ENCODE assay signal across 1 mouse cellular context in the genomic region with DNA sequence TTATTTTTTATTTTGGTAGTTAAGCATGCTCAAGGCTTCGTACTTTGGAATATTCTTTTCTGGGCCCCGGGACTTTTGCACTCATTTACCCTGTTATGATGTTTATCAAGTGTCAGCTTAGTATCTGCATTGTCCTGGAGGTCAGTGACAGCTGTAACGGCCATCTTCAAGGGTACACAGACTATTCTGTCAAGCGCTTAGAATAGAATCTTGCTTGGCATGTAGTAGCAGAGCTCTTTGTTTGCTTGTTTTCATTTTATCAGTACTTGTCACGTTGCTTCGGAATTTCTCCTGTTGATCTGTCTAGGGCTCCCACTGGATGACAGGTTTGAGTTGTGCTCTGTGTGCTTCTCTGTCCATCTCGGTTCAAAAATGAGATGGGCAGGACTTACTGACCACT.
TF ChIP-seq lines count a peak whose summit lies in the region.

No protein-coding gene starts in this region.

TF ChIP-seq in MEL, 35 proteins besides CTCF, POLR2A, EP300 and RAD21:
- TF ChIP-seq SMC3 (IDR thresholded peaks at IDR 0.05; ENCODE audit: low read depth, low read length), result no peak
- TF ChIP-seq USF1 (IDR thresholded peaks at IDR 0.05; ENCODE audit: low read depth, low read length), result no peak
- no peak for TF ChIP-seq ZKSCAN1 (IDR thresholded peaks at IDR 0.05; ENCODE audit: low read depth, low read length)
- no peak for TF ChIP-seq MYC (IDR thresholded peaks at IDR 0.05; ENCODE audit: low read depth, low read length)
- TF ChIP-seq RCOR1 (IDR thresholded peaks at IDR 0.05; ENCODE audit: low read depth, low read length), result no peak
- TF ChIP-seq MXI1 (IDR thresholded peaks at IDR 0.05; ENCODE audit: low read depth, low read length), result no peak
- TF ChIP-seq MAX (IDR thresholded peaks at IDR 0.05; ENCODE audit: low read length), result no peak
- TF ChIP-seq MAZ (IDR thresholded peaks at IDR 0.05; ENCODE audit: low read depth, low read length), result no peak
- no peak for TF ChIP-seq ELF1 (IDR thresholded peaks at IDR 0.05; ENCODE audit: low read depth, low read length)
- TF ChIP-seq CHD2 (IDR thresholded peaks at IDR 0.05; ENCODE audit: low read length), result no peak
- no peak for TF ChIP-seq USF2 (IDR thresholded peaks at IDR 0.05; ENCODE audit: borderline replicate concordance in 1 of 2, insufficient read depth in 1 of 2, low read depth in 1 of 2, low read length in 2 of 2)
- no peak for TF ChIP-seq TCF12 (IDR thresholded peaks at IDR 0.05; ENCODE audit: low read depth, low read length)
- TF ChIP-seq GABPA (IDR thresholded peaks at IDR 0.05; ENCODE audit: low read depth, low read length), result no peak
- no peak for TF ChIP-seq JUND (IDR thresholded peaks at IDR 0.05; ENCODE audit: low read depth, low read length)
- TF ChIP-seq CHD1 (IDR thresholded peaks at IDR 0.05; ENCODE audit: low read depth, low read length), result no peak
- TF ChIP-seq HCFC1 (IDR thresholded peaks at IDR 0.05; ENCODE audit: low read depth, low read length), result no peak
- TF ChIP-seq UBTF (IDR thresholded peaks at IDR 0.05; ENCODE audit: borderline replicate concordance, insufficient read depth, low read depth, low read length), result no peak
